Mouse (Mus musculus): ENCODE results near the gene Flnc.
"Not testable (repeated sequence)": the region's sequence is repeated elsewhere in the genome, so short reads cannot be mapped to it uniquely, and the experiment has no call there.

Gene Flnc

DNA sequence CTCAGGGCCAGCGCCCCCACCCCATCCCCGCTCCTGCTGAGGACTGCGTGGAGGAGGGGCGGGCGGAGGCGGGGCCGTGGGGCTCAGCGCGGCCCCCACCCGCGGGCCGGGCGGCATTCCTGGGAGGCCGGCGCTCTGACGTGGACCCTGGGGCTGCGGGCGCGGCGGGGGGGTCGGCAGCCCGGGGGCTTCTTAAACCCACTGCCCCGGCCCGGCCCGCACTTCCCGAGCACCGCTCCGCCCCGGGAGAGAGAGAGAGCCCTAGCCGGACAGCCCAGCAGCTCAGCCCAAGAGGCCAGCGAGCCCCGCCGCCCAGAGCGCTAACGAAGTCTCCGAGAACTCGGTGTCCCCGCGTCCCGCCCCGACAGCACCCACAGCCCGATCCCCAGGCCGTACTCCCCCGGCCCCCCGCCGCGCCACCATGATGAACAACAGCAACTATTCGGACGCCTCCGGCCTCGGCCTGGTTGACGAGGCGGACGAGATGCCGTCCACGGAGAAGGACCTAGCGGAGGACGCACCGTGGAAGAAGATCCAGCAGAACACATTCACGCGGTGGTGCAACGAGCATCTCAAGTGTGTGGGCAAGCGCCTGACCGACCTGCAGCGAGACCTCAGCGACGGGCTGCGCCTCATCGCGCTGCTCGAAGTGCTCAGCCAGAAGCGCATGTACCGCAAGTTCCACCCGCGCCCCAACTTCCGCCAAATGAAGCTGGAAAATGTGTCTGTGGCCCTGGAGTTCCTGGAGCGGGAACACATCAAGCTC is at the start of gene Flnc:
Flnc (plus strand) TSS at position 219 of the 766 bp plus-strand sequence.
- peak; percentile 28 for DNase-seq (ENCODE audit: low read depth, low spot score)

DNA sequence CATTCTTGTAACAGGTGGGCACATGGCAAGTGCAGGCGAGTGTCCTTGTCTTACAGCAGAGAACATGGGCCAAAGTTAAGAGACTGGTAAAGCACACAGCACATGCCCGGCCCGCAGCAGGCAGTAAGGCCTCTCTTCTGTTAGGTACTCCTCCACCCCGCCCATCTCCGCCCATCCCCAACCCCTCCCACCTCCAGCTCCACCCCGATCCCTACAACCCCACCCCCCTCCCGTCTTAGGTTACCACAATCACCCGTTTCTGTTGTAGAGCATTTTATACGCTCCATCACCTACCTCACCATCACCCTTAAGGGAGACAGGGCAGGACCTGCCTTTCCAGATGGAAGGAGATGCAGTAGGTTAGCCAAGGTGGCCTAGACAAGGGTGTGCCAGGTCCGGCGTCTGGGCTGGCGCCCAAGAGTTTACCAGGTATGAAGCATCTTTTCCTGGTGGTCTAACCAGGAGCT is 45.0 kb upstream of the Flnc start, which contains the start of gene Opn1sw:
Opn1sw (minus strand) TSS at position 417 of the 467 bp plus-strand sequence.
- DNase-seq (ENCODE audit: low read depth, low spot score), result peak; percentile 80

- DNase-seq (ENCODE audit: low read depth, low spot score), result peak; percentile 80
Measured at GRCm38 (mm10) chr6:29388606-29389080, 44.4 kb upstream of the Flnc start.

GRCm38 (mm10) chr6:29389425-29389824 is 43.6 kb upstream of the Flnc start:
- DNase-seq (ENCODE audit: low read depth, low spot score), result no peak

DNA sequence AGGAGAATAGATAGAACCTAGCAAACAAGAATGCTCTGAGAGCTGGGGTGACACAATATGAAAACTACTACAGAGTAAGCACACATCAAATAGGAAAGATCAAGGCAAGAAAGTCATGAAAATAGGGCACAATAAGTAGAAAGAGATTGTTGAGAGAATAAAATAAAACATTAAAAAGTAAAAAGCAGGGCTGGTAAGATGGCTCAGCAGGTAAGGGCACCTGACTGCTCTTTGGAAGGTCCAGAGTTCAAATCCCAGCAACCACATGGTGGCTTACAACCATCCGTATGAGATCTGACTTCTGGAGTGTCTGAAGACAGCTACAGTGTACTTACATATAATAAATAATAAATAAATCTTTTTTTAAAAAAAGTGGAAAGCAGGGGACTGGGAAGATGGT is 42.6 kb upstream of the Flnc start:
- not testable (repeated sequence) for DNase-seq (ENCODE audit: low read depth, low spot score)

GRCm38 (mm10) chr6:29391241-29391640 is 41.8 kb upstream of the Flnc start:
- not testable (repeated sequence) for DNase-seq (ENCODE audit: low read depth, low spot score)

DNA sequence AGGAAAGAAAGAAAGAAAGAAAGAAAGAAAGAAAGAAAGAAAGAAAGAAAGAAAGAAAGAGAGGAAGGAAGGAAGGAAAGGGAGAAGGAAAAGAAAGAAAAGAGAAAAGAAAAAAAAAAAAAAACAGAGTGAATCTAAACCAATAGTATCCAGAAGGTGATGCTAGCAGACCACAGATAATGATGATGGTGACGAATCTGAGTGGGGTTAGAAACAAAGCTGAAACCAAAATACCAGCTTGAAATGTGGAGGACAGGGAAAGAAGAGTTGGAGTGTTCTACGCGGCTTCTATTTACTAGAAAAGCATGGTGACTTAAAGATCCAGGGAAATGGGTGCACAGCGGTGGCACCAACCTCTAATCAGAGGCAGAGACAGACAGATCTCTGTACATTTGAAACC is 41.3 kb upstream of the Flnc start:
- no peak for DNase-seq (ENCODE audit: low read depth, low spot score)

DNA sequence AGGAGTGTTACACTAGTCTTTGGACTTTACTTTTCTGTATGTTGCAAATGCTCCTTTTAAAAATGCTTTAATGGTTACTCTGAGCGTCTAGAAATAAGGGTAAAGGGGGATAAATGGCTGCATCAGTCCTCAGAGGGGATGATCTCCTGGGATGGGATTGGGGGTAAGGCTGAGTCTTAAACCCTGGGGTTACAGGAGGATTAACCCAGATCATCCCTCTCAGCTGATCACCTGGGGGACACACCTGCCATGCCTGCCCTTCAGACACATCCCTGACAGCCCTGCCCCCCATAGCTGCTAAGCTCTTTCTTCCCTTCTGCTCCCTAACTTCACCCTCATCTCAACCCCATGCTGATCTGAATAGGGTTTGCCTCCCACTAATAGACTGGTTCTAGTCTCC is 38.8 kb upstream of the Flnc start:
- DNase-seq (ENCODE audit: low read depth, low spot score), result no peak

DNA sequence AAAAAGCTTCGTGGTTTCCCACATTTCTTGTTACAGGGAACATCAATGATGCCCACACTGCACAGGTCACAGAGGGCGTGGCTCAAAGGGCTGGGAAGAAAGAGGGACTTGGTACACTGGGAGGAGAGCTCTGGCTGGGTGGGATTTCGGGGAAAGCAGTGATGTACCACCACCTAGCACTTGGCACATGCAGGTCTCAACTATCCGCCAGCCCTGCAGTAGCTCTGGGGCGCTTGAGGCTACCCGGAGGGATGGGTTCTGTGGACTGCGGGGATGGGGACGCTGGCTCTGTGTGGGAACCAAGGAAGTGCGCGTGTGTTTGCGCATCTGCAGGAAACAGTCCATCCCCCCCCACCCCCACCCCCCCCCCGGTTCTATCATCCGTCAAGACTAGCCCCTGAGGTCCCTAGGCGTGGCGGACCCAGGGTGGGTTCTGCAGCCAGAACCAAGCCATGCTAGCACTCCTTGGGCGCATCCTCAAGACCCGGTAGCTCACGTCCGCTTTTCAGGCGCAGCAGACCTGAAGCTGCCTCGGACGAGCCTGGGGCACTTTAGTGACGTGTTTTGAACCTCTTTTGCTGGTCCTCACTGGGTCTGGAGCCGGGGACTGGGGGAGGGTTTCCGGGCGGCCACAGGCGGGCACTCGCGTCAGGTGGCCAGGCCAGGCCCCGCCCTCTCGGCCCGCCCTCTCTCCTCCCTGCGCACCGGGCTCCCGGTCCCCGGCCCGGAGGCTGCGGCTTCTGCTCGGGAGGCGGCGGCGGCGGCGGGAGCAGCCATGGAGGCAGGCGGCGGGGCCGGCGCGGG is 36.9 kb upstream of the Flnc start, which contains the start of gene Ccdc136:
Ccdc136 (plus strand) TSS at position 400 of the 804 bp plus-strand sequence.
- peak; percentile 65 for DNase-seq (ENCODE audit: low read depth, low spot score)

- peak; percentile 14 for DNase-seq (ENCODE audit: low read depth, low spot score)
Measured at GRCm38 (mm10) chr6:29396714-29397540, 36.1 kb upstream of the Flnc start.

DNA sequence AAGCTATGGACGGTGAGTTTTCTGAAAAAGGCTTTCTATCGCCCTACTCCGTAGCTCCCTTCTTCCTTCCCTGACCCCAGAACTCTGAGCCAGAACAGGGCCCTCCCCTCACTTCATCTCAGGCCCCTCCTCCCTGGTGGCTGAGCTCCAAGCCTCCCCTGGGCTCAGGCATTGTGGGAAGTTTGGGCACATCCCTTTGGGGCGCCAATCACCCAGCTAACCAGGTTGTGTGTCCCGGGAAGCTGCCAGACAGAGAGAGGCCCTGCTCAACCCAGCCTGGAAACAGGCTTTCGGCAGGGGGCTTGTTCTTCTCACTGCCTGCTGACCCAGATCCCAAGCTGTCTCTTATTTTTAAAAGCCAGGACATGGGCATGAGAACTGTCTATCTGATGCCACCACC is 35.5 kb upstream of the Flnc start:
- DNase-seq (ENCODE audit: low read depth, low spot score), result peak; percentile 52

- peak; percentile 96 for DNase-seq (ENCODE audit: low read depth, low spot score)
Measured at GRCm38 (mm10) chr6:29399851-29400250, 33.2 kb upstream of the Flnc start.

GRCm38 (mm10) chr6:29402693-29403342 is 30.2 kb upstream of the Flnc start:
- DNase-seq (ENCODE audit: low read depth, low spot score), result peak; percentile 83

- no peak for DNase-seq (ENCODE audit: low read depth, low spot score)
Measured at GRCm38 (mm10) chr6:29406412-29406811, 26.6 kb upstream of the Flnc start.

DNA sequence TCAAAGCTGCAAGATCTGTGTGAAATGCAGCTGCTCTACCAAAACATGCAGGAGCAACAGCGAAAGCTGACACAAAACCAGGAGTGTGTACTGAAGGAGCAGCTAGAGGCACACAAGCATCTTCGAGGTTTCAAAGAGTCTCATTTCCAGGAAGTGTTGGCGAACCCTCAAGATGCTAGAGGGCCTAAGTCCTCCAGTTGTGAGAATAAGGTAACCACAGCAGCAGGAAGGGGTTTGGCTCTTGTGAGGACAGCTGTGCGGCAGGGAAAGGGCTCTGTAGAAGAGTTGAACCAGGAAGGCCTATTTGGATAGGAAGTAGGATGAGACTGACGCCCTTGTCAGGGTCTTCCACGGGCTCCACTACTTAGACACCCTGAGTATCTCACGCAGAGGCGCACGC is 17.6 kb upstream of the Flnc start:
- no peak for DNase-seq (ENCODE audit: low read depth, low spot score)

GRCm38 (mm10) chr6:29420596-29420995 is 12.5 kb upstream of the Flnc start:
- DNase-seq (ENCODE audit: low read depth, low spot score), result no peak

DNA sequence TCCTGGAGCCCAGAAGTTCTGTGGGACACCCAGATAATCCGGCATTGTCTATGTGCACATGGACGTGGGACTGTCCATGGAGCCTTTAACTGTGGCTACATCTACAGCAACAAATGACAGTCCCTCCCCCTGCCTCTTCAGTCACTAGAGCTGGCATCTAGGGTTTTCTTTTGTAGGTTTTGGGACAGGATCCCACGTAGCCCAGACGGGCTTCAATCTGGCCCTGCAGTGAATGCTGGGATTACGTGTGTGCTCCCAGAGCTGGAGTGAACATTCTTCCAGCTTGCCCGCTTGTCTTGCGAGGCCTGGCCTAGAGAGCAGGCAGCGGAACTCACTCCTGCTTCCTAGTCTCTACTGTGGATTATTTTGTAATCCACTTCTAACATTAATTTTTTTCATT is 7.9 kb upstream of the Flnc start:
- no peak for DNase-seq (ENCODE audit: low read depth, low spot score)

DNA sequence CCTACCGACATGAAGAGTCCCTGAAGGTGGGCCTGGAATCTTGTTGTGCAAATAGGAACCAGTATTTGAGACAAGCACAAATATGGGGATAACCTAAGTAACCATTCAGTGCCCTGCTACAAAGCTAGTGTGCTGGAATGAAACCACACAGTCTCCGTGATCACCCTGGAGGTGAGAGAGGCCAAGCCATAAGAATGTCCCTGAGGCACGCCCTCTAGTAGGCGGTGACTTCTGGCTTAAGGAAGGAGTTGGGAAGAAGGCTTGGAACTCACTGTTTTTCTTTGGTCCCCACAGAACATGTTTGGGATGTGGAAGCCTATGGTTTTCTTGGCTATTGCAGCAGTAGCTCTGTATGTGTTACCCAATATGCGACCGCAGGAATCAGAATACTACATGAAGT is 6.7 kb upstream of the Flnc start:
- DNase-seq (ENCODE audit: low read depth, low spot score), result peak; percentile 52

DNA sequence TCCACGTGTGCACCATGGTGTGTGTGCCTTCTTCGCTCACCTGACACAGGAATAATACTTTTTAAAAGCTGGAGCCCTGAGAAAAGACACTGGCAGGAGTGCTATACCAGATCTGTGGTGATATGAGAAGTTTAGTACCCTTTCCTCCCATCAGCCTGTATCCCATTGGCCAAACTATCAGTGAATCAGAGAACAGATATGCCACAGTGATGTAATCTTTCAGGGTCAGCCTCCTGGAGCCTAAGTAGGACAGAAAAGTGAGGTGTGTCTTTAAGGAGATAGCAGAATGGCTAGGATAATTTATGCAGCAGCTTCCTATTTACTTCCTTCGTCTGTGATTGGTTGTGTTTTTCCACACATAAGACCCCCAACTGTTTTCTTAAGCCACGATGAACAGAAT is 4.9 kb upstream of the Flnc start:
- DNase-seq (ENCODE audit: low read depth, low spot score), result no peak

DNA sequence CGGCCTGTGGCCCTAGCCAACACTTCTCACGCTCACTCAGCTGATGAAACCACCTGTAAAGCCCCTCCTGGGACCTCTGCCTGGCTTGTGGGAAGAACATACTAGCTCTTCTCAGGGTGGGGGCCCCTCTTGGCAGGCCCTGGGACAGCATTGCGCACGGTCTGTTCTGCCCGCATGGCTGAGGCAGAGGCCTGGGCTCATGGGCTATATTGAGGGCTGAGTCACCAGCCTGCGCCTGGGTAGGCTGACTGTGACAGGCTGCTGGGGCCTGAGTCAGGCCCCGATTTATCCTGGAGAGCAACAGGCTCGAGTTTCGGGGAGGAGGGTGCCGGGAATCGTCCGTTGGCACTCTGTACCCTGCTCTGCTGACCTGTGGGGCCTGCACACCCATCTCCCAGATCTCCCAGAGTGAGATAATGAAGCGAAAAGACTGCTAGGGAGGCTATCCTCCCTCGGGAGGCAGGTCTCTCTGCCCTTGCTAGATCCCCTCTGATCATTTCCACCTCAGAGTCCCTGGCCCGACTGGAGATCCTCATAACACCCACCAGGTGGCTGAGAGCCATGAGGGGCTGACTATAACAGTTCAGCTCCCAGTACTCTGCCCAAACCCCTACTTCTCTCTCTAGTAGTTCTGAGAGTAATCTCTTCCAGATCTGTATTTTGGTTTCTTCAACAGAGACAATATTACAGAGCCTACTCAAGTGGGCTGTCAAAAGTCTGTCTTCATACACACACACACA is 2.2 kb upstream of the Flnc start:
- DNase-seq (ENCODE audit: low read depth, low spot score), result peak; percentile 37

All from R1 (cell line).